Mouse (Mus musculus): ENCODE data around the gene Vwa1.

- TF ChIP-seq POLR2A (IDR thresholded peaks at IDR 0.05; ENCODE audit: extremely low read depth, insufficient read depth, low read length) (no peak), CTCF (IDR thresholded peaks at IDR 0.05; ENCODE audit: extremely low read depth, insufficient read depth, low read length) (no peak)
These were observed 35.3 kb downstream of the Vwa1 start for GRCm38 (mm10) chr4:155739152-155739551.
